Mouse (Mus musculus): ENCODE data around the gene C2cd4c. TPM values are rescaled to one million over a fixed set of nuclear protein-coding genes. Genes with fewer than 3 reads are reported as not detected.
A peak's percentile ranks its signal among the peaks of the same experiment; 100 is the strongest.

C2cd4c gene
- polyA plus RNA-seq, 1 experiment = 0.88 TPM

- Histone ChIP-seq H3K4me1 (ENCODE audit: control insufficient read depth, insufficient read depth, low read length) (no peaks in the 10 kb centered on the region), H3K4me3 (ENCODE audit: low read depth, low read length) (no peak overlapping the region), H3K9ac (ENCODE audit: low read depth, poor library complexity, severe bottlenecking) (no peak overlapping the region), H3K9me3 (replicated peaks; ENCODE audit: control insufficient read depth, insufficient read depth, low read length, poor library complexity, severe bottlenecking) (no peaks in the 10 kb centered on the region), H3K36me3 (ENCODE audit: control insufficient read depth, insufficient read depth, low read length, poor library complexity, severe bottlenecking) (no peaks in the 10 kb centered on the region), H3K27me3 (ENCODE audit: control insufficient read depth, insufficient read depth, low read length, poor library complexity, severe bottlenecking) (no peaks in the 10 kb centered on the region), H3K27ac (ENCODE audit: insufficient read depth, low read length) (no peak overlapping the region)
- TF ChIP-seq EP300 (IDR thresholded peaks at IDR 0.05; ENCODE audit: insufficient read depth, low read depth, low read length) (no peak), POLR2A (IDR thresholded peaks at IDR 0.05; ENCODE audit: insufficient read depth, low read length) (no peak), CTCF (IDR thresholded peaks at IDR 0.05; ENCODE audit: low read depth, low read length) (no peak)
Observed at GRCm38 (mm10) chr10:79585136-79585535, 28.7 kb downstream of the C2cd4c start.

- no peaks in the 10 kb centered on the region for H3K36me3 ChIP-seq (ENCODE audit: control insufficient read depth, insufficient read depth, low read length, poor library complexity, severe bottlenecking)
- TF ChIP-seq EP300 (IDR thresholded peaks at IDR 0.05; ENCODE audit: insufficient read depth, low read depth, low read length) = no peak
- no peak for TF ChIP-seq POLR2A (IDR thresholded peaks at IDR 0.05; ENCODE audit: insufficient read depth, low read length)
- TF ChIP-seq CTCF (IDR thresholded peaks at IDR 0.05; ENCODE audit: low read depth, low read length) = no peak
- no peaks in the 10 kb centered on the region for H3K27me3 ChIP-seq (ENCODE audit: control insufficient read depth, insufficient read depth, low read length, poor library complexity, severe bottlenecking)
- no peak overlapping the region for H3K9ac ChIP-seq (ENCODE audit: low read depth, poor library complexity, severe bottlenecking)
- H3K4me3 ChIP-seq (ENCODE audit: low read depth, low read length) = no peak overlapping the region
- H3K9me3 ChIP-seq (replicated peaks; ENCODE audit: control insufficient read depth, insufficient read depth, low read length, poor library complexity, severe bottlenecking) = no peaks in the 10 kb centered on the region
- no peaks in the 10 kb centered on the region for H3K4me1 ChIP-seq (ENCODE audit: control insufficient read depth, insufficient read depth, low read length)
- H3K27ac ChIP-seq (ENCODE audit: insufficient read depth, low read length) = no peak overlapping the region
Observed at GRCm38 (mm10) chr10:79584426-79584825, 29.4 kb downstream of the C2cd4c start.

GRCm38 (mm10) chr10:79584021-79584420, 29.8 kb downstream of the C2cd4c start:
- Histone ChIP-seq H3K9ac (ENCODE audit: low read depth, poor library complexity, severe bottlenecking) (no peak overlapping the region), H3K4me3 (ENCODE audit: low read depth, low read length) (no peak overlapping the region), H3K36me3 (ENCODE audit: control insufficient read depth, insufficient read depth, low read length, poor library complexity, severe bottlenecking) (no peaks in the 10 kb centered on the region), H3K27me3 (ENCODE audit: control insufficient read depth, insufficient read depth, low read length, poor library complexity, severe bottlenecking) (no peaks in the 10 kb centered on the region), H3K4me1 (ENCODE audit: control insufficient read depth, insufficient read depth, low read length) (no peaks in the 10 kb centered on the region), H3K27ac (ENCODE audit: insufficient read depth, low read length) (no peak overlapping the region), H3K9me3 (replicated peaks; ENCODE audit: control insufficient read depth, insufficient read depth, low read length, poor library complexity, severe bottlenecking) (no peaks in the 10 kb centered on the region)
- no peak for TF ChIP-seq CTCF (IDR thresholded peaks at IDR 0.05; ENCODE audit: low read depth, low read length)
- no peak for TF ChIP-seq EP300 (IDR thresholded peaks at IDR 0.05; ENCODE audit: insufficient read depth, low read depth, low read length)
- no peak for TF ChIP-seq POLR2A (IDR thresholded peaks at IDR 0.05; ENCODE audit: insufficient read depth, low read length)

- TF ChIP-seq CTCF (IDR thresholded peaks at IDR 0.05; ENCODE audit: low read depth, low read length) (no peak), EP300 (IDR thresholded peaks at IDR 0.05; ENCODE audit: insufficient read depth, low read depth, low read length) (no peak), POLR2A (IDR thresholded peaks at IDR 0.05; ENCODE audit: insufficient read depth, low read length) (no peak)
- no peak overlapping the region for H3K4me3 ChIP-seq (ENCODE audit: low read depth, low read length)
- H3K9me3 ChIP-seq (replicated peaks; ENCODE audit: control insufficient read depth, insufficient read depth, low read length, poor library complexity, severe bottlenecking) = no peaks in the 10 kb centered on the region
- no peaks in the 10 kb centered on the region for H3K4me1 ChIP-seq (ENCODE audit: control insufficient read depth, insufficient read depth, low read length)
- H3K36me3 ChIP-seq (ENCODE audit: control insufficient read depth, insufficient read depth, low read length, poor library complexity, severe bottlenecking) = no peaks in the 10 kb centered on the region
- no peak overlapping the region for H3K27ac ChIP-seq (ENCODE audit: insufficient read depth, low read length)
- H3K27me3 ChIP-seq (ENCODE audit: control insufficient read depth, insufficient read depth, low read length, poor library complexity, severe bottlenecking) = no peaks in the 10 kb centered on the region
- H3K9ac ChIP-seq (ENCODE audit: low read depth, poor library complexity, severe bottlenecking) = no peak overlapping the region
Observed at GRCm38 (mm10) chr10:79581501-79581900, 32.3 kb downstream of the C2cd4c start.

- no peak overlapping the region for H3K4me3 ChIP-seq (ENCODE audit: low read depth, low read length)
- H3K4me1 ChIP-seq (ENCODE audit: control insufficient read depth, insufficient read depth, low read length) = no peaks in the 10 kb centered on the region
- no peak overlapping the region for H3K9ac ChIP-seq (ENCODE audit: low read depth, poor library complexity, severe bottlenecking)
- H3K9me3 ChIP-seq (replicated peaks; ENCODE audit: control insufficient read depth, insufficient read depth, low read length, poor library complexity, severe bottlenecking) = no peaks in the 10 kb centered on the region
- TF ChIP-seq POLR2A (IDR thresholded peaks at IDR 0.05; ENCODE audit: insufficient read depth, low read length) = no peak
- TF ChIP-seq CTCF (IDR thresholded peaks at IDR 0.05; ENCODE audit: low read depth, low read length) = peak; percentile 83
- TF ChIP-seq EP300 (IDR thresholded peaks at IDR 0.05; ENCODE audit: insufficient read depth, low read depth, low read length) = 0 out of 2 replicates have a peak, but pooled peaks have one; percentile 6
- H3K27ac ChIP-seq (ENCODE audit: insufficient read depth, low read length) = no peak overlapping the region
- H3K27me3 ChIP-seq (ENCODE audit: control insufficient read depth, insufficient read depth, low read length, poor library complexity, severe bottlenecking) = no peaks in the 10 kb centered on the region
- no peaks in the 10 kb centered on the region for H3K36me3 ChIP-seq (ENCODE audit: control insufficient read depth, insufficient read depth, low read length, poor library complexity, severe bottlenecking)
Observed at GRCm38 (mm10) chr10:79580811-79581210, 33.0 kb downstream of the C2cd4c start.

- no peak for TF ChIP-seq EP300 (IDR thresholded peaks at IDR 0.05; ENCODE audit: insufficient read depth, low read depth, low read length)
- TF ChIP-seq CTCF (IDR thresholded peaks at IDR 0.05; ENCODE audit: low read depth, low read length) = no peak
- no peak for TF ChIP-seq POLR2A (IDR thresholded peaks at IDR 0.05; ENCODE audit: insufficient read depth, low read length)
- Histone ChIP-seq H3K4me3 (ENCODE audit: low read depth, low read length) (no peak overlapping the region), H3K4me1 (ENCODE audit: control insufficient read depth, insufficient read depth, low read length) (no peaks in the 10 kb centered on the region), H3K9ac (ENCODE audit: low read depth, poor library complexity, severe bottlenecking) (no peak overlapping the region), H3K9me3 (replicated peaks; ENCODE audit: control insufficient read depth, insufficient read depth, low read length, poor library complexity, severe bottlenecking) (no peaks in the 10 kb centered on the region), H3K27me3 (ENCODE audit: control insufficient read depth, insufficient read depth, low read length, poor library complexity, severe bottlenecking) (no peaks in the 10 kb centered on the region), H3K27ac (ENCODE audit: insufficient read depth, low read length) (no peak overlapping the region), H3K36me3 (ENCODE audit: control insufficient read depth, insufficient read depth, low read length, poor library complexity, severe bottlenecking) (no peaks in the 10 kb centered on the region)
Observed at GRCm38 (mm10) chr10:79580356-79580755, 33.5 kb downstream of the C2cd4c start.
